Mouse (Mus musculus) ovary, adult 18-20 months (tissue): Measurements from ENCODE around the gene Gm3727.
"Not testable (repeated sequence)": the region's sequence is repeated elsewhere in the genome, so short reads cannot be mapped to it uniquely, and the experiment has no call there.

Source experiments
- DNase-seq: peaks from one replicate; pipeline ENCODE4 v3.0.0; 2022; ENCODE audit warnings: low spot score, mixed read lengths

Gene Gm3727

DNA sequence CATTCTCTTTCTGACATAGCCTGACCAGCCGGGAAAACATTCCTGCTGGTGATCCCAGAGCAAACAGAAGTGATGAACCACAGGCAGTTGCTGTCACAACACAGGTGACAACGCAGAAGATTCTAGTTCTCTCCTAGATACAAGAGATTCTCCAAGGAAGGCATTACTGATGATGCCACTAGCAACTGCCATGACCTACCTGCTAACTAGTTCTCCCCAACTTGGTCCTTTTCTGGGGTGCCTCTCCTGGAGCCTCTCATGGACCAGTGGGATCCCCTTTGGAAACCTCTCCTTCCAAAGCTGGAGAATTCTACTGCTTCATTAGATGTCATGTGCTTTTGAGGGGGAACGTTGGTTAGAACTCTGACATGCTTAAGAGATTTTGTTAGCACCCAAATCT, at the start of gene Gm3727:
TSS of gene Gm3727 (minus strand) at position 101 of the 400 bp plus-strand sequence.
- not testable (repeated sequence) for DNase-seq

DNA sequence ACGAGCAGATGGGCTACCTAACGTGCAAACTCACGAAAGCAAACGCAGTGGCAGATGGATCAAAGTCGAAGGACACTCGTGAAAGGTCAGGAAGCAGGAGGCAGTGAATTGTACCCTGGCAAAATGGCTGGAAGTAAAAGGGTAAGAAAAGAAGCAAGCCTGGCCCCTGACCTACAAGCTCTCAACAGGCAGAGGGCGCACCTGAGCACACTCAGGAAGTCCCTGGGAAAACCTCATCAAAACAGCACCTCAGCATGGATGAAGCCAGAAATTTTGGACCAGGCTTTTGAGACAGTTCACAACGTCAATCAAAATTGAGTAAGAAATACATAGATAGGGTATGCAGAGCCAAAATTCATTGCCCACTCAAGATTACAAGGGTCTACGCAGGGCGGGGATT, 21.0 kb downstream of the Gm3727 start:
- not testable (repeated sequence) for DNase-seq
